Mouse (Mus musculus) forebrain, postnatal 0 days (tissue): ENCODE data around the gene Manba. TPM values are rescaled to one million over a fixed set of nuclear protein-coding genes. Genes with fewer than 3 reads are reported as not detected.

Experiments
- ATAC-seq: fragments of 200-750 bp; cut with Nextera tagmentation; 2 replicates; pipeline ENCODE4 v1.8.0; 2017; ENCODE audit warnings: mild to moderate bottlenecking, moderate library complexity
- DNase-seq: peaks from one replicate; pipeline ENCODE4 v3.0.0-alpha.2; 2015
- H3K27ac ChIP-seq: fragments of 300-500 bp; sonication (generic); 2 replicates; pipeline ENCODE4 v1.5.1; 2014; ENCODE audit warnings: low read depth, mild to moderate bottlenecking, antibody characterized with exemption, low read length, moderate library complexity, mixed read lengths
- H3K27me3 ChIP-seq: fragments of 300-500 bp; sonication (generic); 2 replicates; pipeline ENCODE4 v1.6.1; 2014; ENCODE audit warnings: mild to moderate bottlenecking, low read length, mixed read lengths; ENCODE audit not compliant: insufficient read depth
- H3K36me3 ChIP-seq: fragments of 300-500 bp; sonication (generic); 2 replicates; pipeline ENCODE4 v1.6.1; 2014; ENCODE audit warnings: mild to moderate bottlenecking, moderate library complexity; ENCODE audit not compliant: insufficient read depth
- H3K4me1 ChIP-seq: fragments of 300-500 bp; sonication (generic); 2 replicates; pipeline ENCODE4 v1.6.1; 2014; ENCODE audit warnings: antibody characterized with exemption; ENCODE audit not compliant: insufficient read depth
- H3K4me2 ChIP-seq: fragments of 300-500 bp; sonication (generic); 2 replicates; pipeline ENCODE4 v1.6.1; 2014; ENCODE audit warnings: low read depth, mild to moderate bottlenecking, moderate library complexity
- H3K4me3 ChIP-seq: fragments of 300-500 bp; sonication (generic); 2 replicates; pipeline ENCODE4 v1.5.1; 2014; ENCODE audit warnings: low read depth, low read length, mixed read lengths
- H3K9ac ChIP-seq: fragments of 300-500 bp; sonication (generic); 2 replicates; pipeline ENCODE4 v1.6.1; 2014; ENCODE audit warnings: mild to moderate bottlenecking
- H3K9me3 ChIP-seq: fragments of 300-500 bp; sonication (generic); 2 replicates; pipeline ENCODE4 v1.6.1; 2016; ENCODE audit warnings: low read length
- CTCF ChIP-seq: sonication (generic); IDR thresholded peaks from 2 replicates; pipeline ENCODE4 v1.5.1; 2016; ENCODE audit warnings: antibody characterized with exemption, control low read depth, low read depth
- WGBS: fragments of 180-500 bp; shearing (Covaris S2); extraction: QIAGEN DNeasy Blood & Tissue Kit; methylation state at CpG from one replicate; pipeline ENCODE4 v1.1.7; 2014; 5-methylcytosine and 5-hydroxymethylcytosine counted together
- polyA plus RNA-seq: library from polyadenylated mRNA; unstranded; fragments of >200 nt; fragmentation: Nextera tagmentation; extraction: Ambion mirVana; gene quantifications from 2 replicates; pipeline ENCODE4 v1.2.1, GENCODE M21; 2015
- total RNA-seq: library from RNA; depleted of rRNA; stranded (reverse); fragments of >200 nt; gene quantifications from 2 replicates; pipeline ENCODE4 v1.2.3, GENCODE M21; 2014

Manba gene
- total and polyA plus RNA-seq, 2 experiments from 2014 or later: 4.7 to 7.2 TPM

GRCm38 (mm10) chr3:135604626-135605417, 119.4 kb downstream of the Manba start:
- 89% methylated on average over 10 of the region's 10 CpGs for WGBS
- no peaks in the 10 kb centered on the region for H3K27me3 ChIP-seq
- H3K4me1 ChIP-seq: no peaks in the 10 kb centered on the region
- no peak for TF ChIP-seq CTCF
- H3K9ac ChIP-seq: no peak overlapping the region
- no peak for DNase-seq
- no peak overlapping the region for H3K4me3 ChIP-seq
- peaks cover 19% of the 10 kb centered on the region for H3K36me3 ChIP-seq
- no peak overlapping the region for H3K27ac ChIP-seq
- H3K4me2 ChIP-seq: no peak overlapping the region
- no peaks in the 10 kb centered on the region for H3K9me3 ChIP-seq
- ATAC-seq: no peak

GRCm38 (mm10) chr3:135605474-135605873, 120.1 kb downstream of the Manba start:
- H3K9me3 ChIP-seq: no peaks in the 10 kb centered on the region
- no peaks in the 10 kb centered on the region for H3K27me3 ChIP-seq
- no peak for ATAC-seq
- H3K4me2 ChIP-seq: no peak overlapping the region
- TF ChIP-seq CTCF: no peak
- 86% methylated on average over 4 of the region's 4 CpGs for WGBS
- no peak overlapping the region for H3K9ac ChIP-seq
- no peak overlapping the region for H3K27ac ChIP-seq
- H3K4me1 ChIP-seq: no peaks in the 10 kb centered on the region
- peaks cover 15% of the 10 kb centered on the region for H3K36me3 ChIP-seq
- no peak for DNase-seq
- H3K4me3 ChIP-seq: no peak overlapping the region

DNA sequence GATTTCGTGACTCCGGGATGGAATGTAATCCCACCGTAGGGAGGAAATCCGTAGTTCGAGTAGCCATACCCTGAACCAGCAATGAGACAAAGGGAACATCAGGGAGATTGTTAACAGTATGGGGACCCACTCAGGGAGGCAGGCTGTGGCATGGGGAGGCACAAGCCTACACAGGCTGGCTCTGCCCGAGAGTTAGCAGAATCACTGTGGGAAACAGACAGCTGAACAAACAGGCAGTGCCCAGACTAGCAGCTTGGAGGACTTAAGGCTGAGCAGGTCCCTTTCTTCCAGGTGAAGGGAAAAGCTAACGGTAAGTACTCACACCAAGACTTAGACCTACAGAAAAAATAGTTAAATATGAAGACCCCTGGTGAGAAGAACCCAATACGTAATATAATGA, 121.2 kb downstream of the Manba start:
- no peaks in the 10 kb centered on the region for H3K27me3 ChIP-seq
- WGBS: 93% methylated on average over 8 of the region's 8 CpGs
- H3K27ac ChIP-seq: no peak overlapping the region
- H3K36me3 ChIP-seq: peaks cover 22% of the 10 kb centered on the region
- H3K9me3 ChIP-seq: no peaks in the 10 kb centered on the region
- no peak overlapping the region for H3K9ac ChIP-seq
- H3K4me1 ChIP-seq: no peaks in the 10 kb centered on the region
- ATAC-seq (no peak), DNase-seq (no peak)
- no peak overlapping the region for H3K4me2 ChIP-seq
- TF ChIP-seq CTCF: no peak
- H3K4me3 ChIP-seq: no peak overlapping the region

- Histone ChIP-seq H3K36me3 (peaks cover 22% of the 10 kb centered on the region), H3K9ac (no peak overlapping the region), H3K4me1 (no peaks in the 10 kb centered on the region), H3K27me3 (no peaks in the 10 kb centered on the region), H3K27ac (no peak overlapping the region), H3K4me2 (no peak overlapping the region), H3K4me3 (no peak overlapping the region), H3K9me3 (no peaks in the 10 kb centered on the region)
- TF ChIP-seq CTCF: no peak
- 90% methylated on average over 9 of the region's 9 CpGs for WGBS
- DNase-seq (no peak), ATAC-seq (no peak)
Observed at GRCm38 (mm10) chr3:135607021-135607420, 121.6 kb downstream of the Manba start.

GRCm38 (mm10) chr3:135607660-135608473, 122.5 kb downstream of the Manba start:
- H3K27ac ChIP-seq: no peak overlapping the region
- no peak overlapping the region for H3K4me2 ChIP-seq
- H3K9ac ChIP-seq: no peak overlapping the region
- H3K4me1 ChIP-seq: no peaks in the 10 kb centered on the region
- no peaks in the 10 kb centered on the region for H3K9me3 ChIP-seq
- no peak overlapping the region for H3K4me3 ChIP-seq
- no peak for DNase-seq
- TF ChIP-seq CTCF: no peak
- H3K27me3 ChIP-seq: no peaks in the 10 kb centered on the region
- ATAC-seq: no peak
- WGBS: 90% methylated on average over 24 of the region's 24 CpGs
- H3K36me3 ChIP-seq: peaks cover 27% of the 10 kb centered on the region

DNA sequence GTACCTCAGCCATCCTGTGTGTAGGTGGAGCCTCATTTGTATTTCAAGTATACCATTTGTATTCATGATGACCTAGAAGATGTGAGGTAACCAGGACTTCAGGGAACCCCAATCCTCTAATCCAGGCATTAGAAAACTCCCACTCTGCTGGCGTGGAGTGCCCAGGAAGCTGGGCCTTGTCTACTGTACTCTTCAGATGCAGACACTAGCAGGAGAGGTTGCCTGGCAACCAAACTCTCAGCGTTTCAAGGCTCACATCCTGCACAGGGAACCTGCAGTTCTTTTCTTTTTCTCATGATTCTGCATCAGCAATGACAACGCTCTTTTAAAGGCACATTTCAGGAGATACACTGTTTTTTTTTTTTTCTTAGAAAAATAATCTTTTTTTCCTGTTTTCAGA, 124.8 kb downstream of the Manba start:
- Histone ChIP-seq H3K4me3 (no peak overlapping the region), H3K27ac (peak overlapping the region; percentile 62), H3K9me3 (no peaks in the 10 kb centered on the region), H3K36me3 (peaks cover 18% of the 10 kb centered on the region; the same call in 1 of the 2 replicates), H3K27me3 (no peaks in the 10 kb centered on the region), H3K9ac (no peak overlapping the region; the same call in 1 of the 2 replicates), H3K4me2 (no peak overlapping the region), H3K4me1 (no peaks in the 10 kb centered on the region)
- 27% methylated on average over 3 of the region's 3 CpGs for WGBS
- peak; percentile 70 for DNase-seq
- peak; percentile 96 for ATAC-seq
- TF ChIP-seq CTCF: no peak

- Histone ChIP-seq H3K4me2 (no peak overlapping the region), H3K9me3 (no peaks in the 10 kb centered on the region), H3K4me1 (no peaks in the 10 kb centered on the region), H3K4me3 (no peak overlapping the region), H3K36me3 (peaks cover 42% of the 10 kb centered on the region), H3K27me3 (no peaks in the 10 kb centered on the region), H3K27ac (no peak overlapping the region), H3K9ac (no peak overlapping the region)
- no peak for TF ChIP-seq CTCF
- DNase-seq (no peak), ATAC-seq (no peak)
- WGBS: 77% methylated on average over 3 of the region's 3 CpGs
Observed at GRCm38 (mm10) chr3:135614376-135614775, 129.0 kb downstream of the Manba start.
